Mouse (Mus musculus) thymus, adult 2 months (tissue): Measurements from ENCODE around the gene Myct1.

Source experiments
- CTCF ChIP-seq: fragments of 200-500 bp; IDR thresholded peaks from 2 replicates; pipeline ENCODE4 v1.5.1; 2012; ENCODE audit warnings: mild to moderate bottlenecking, control low read depth, low read length, moderate library complexity, borderline replicate concordance; ENCODE audit not compliant: control insufficient read depth, poor library complexity, insufficient read depth; ENCODE audit errors: extremely low read depth
- POLR2A ChIP-seq: fragments of 200-500 bp; IDR thresholded peaks from 2 replicates; pipeline ENCODE4 v1.6.1; 2012; ENCODE audit warnings: mild to moderate bottlenecking, low read length, control low read depth, moderate library complexity; ENCODE audit not compliant: control insufficient read depth, poor library complexity, insufficient read depth; ENCODE audit errors: extremely low read depth

DNA sequence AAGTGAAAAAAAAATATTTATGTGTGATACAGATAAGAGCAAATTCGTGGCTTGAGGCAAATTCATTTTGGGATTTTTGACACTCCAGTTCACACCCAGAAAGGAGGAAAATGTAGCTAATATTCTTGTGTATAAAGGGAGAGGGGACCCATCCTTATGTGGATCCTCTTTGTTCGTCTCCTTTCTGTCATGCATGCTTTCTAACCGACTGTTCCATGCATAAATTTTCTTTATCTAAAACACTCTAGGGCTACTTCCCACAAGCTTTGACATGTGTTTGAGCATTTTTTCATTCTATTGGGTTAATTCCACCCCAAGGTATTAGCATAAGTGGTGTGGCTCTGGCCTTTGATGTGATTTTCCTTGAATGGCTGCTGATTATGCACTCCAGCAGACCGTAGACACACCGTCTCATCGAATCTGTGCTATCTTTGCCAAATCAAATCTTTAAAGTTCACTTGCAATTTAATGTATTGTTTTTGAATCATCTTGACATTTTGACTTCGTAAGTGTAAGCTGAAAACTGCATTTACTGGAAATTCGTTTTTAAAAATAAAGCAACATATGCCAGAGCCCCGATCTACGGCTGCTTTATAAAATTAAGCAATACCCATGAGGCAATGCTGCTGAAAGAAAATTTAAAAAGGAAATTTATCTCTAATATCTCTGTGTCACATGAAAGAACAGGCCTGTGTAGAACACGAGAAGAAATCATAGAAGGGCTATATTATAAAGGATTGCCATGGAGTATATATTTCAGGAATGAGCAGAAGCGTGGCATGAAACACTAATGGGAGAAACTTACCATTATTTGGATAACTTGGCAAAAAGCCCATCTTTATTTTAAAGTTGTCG, 21.8 kb downstream of the Myct1 start:
- TF ChIP-seq CTCF (no peak), POLR2A (no peak)
